Mouse (Mus musculus) small intestine, adult 2 months (tissue): ENCODE measurements around the gene Dtx3.

ENCODE experiments used
- CTCF ChIP-seq: fragments of 200-500 bp; IDR thresholded peaks from 2 replicates; pipeline ENCODE4 v1.5.1; 2012; ENCODE audit warnings: low read depth, mild to moderate bottlenecking, control low read depth, inconsistent platforms, low read length, moderate library complexity, mixed read lengths; ENCODE audit not compliant: insufficient replicate concordance, insufficient read length; ENCODE audit errors: extremely low read depth
- POLR2A ChIP-seq: fragments of 200-500 bp; IDR thresholded peaks from 2 replicates; pipeline ENCODE4 v1.6.1; 2012; ENCODE audit warnings: low read depth, mild to moderate bottlenecking, control low read depth, inconsistent platforms, low read length, moderate library complexity

GRCm38 (mm10) chr10:127200279-127200678 is 4.8 kb upstream of the Dtx3 start:
- no peak for TF ChIP-seq POLR2A
- no peak for TF ChIP-seq CTCF
